Mouse (Mus musculus) adrenal gland, adult 2 months (tissue): ENCODE data around the gene Jam2. TPM values are rescaled to one million over a fixed set of nuclear protein-coding genes. Genes with fewer than 3 reads are reported as not detected.
A peak's percentile ranks its signal among the peaks of the same experiment; 100 is the strongest.

Source experiments
- DNase-seq: peaks from one replicate; pipeline ENCODE4 v3.0.0; 2021
- long read RNA-seq: library from polyadenylated mRNA; stranded (forward); transcript quantifications from one replicate; pipeline ENCODE4 v2.0.0, GENCODE M21; 2021
- polyA plus RNA-seq: library from polyadenylated mRNA; depleted of rRNA; stranded (reverse); fragments of >200 nt; gene quantifications from 2 replicates; pipeline ENCODE4 v1.2.3, GENCODE M21; 2012; rRNA removed
- total RNA-seq, 2 experiments: library from RNA; stranded (reverse); gene quantifications; 2 replicates each; pipeline ENCODE4 v1.2.3; 2021

Gene Jam2
- 10 to 100 TPM; 11.5 to 15.0 TPM for total RNA-seq
- polyA plus RNA-seq: 4.5 and 4.8 TPM in 2 replicates
- long read RNA-seq, partial matches to known transcripts: 0 of 1 reads
- long read RNA-seq, other reads (novel, unspliced or antisense): 1 of 1 reads

- peak; percentile 71 for DNase-seq
Measured at GRCm38 (mm10) chr16:84774003-84774703, at the start of gene Jam2. TSS of gene Jam2 (plus strand) at chr16:84774123.

DNA sequence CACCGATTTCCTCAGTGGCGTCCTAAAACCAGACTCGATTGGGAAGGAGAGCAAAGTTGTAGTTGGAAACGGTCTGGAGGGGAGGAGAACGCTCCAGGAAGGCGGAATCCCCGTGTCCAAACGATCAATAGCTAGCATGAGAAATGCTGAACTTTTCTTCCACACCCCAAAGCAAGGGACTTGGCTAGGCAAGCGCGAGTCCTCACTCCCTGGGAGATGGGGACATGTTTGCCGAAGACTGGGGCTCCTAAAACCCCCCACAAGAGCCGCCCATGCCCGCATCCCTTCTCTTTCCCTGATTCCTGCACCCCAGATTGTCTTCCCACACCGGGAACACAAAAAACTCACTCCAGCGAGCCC is 39.1 kb upstream of the Jam2 start:
- no peak for DNase-seq

- peak; percentile 98 for DNase-seq
Measured at GRCm38 (mm10) chr16:84735166-84736105, 38.5 kb upstream of the Jam2 start, which contains the start of gene Mrpl39. TSS of gene Mrpl39 (minus strand) at chr16:84735742.

- no peak for DNase-seq
Measured at GRCm38 (mm10) chr16:84737358-84737757, 36.6 kb upstream of the Jam2 start.

GRCm38 (mm10) chr16:84744703-84745490 is 29.0 kb upstream of the Jam2 start:
- no peak for DNase-seq

DNA sequence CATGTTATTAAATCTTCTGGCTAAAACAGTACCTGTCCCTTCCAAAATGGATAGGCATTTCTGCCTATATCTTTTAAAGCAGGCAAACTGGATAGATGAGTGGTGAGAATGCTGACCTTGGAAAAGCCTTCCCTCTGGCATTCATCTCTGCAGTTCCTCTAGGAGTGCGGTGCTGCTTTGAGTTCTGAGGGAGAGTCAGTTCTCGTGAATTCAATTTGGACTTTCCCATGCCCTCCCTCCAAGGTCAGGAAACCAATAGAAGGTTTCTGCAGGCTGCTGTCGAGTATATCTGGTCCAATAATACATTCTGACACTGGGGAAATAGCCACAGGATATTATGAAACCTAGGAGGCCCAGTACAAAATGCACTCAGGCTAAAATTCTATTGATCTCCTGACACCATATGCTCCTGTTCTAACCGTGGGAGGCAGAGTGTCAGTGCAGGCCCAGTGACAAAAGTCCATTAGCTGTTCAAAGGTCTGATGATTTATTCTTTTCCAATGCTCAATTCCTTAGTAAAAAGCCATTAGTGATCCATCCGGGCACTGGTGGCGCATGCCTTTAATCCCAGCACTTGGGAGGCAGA is 28.1 kb upstream of the Jam2 start:
- no peak for DNase-seq

- no peak for DNase-seq
Measured at GRCm38 (mm10) chr16:84767956-84768355, 6.0 kb upstream of the Jam2 start.

- no peak for DNase-seq
Measured at GRCm38 (mm10) chr16:84769182-84769581, 4.7 kb upstream of the Jam2 start.

DNA sequence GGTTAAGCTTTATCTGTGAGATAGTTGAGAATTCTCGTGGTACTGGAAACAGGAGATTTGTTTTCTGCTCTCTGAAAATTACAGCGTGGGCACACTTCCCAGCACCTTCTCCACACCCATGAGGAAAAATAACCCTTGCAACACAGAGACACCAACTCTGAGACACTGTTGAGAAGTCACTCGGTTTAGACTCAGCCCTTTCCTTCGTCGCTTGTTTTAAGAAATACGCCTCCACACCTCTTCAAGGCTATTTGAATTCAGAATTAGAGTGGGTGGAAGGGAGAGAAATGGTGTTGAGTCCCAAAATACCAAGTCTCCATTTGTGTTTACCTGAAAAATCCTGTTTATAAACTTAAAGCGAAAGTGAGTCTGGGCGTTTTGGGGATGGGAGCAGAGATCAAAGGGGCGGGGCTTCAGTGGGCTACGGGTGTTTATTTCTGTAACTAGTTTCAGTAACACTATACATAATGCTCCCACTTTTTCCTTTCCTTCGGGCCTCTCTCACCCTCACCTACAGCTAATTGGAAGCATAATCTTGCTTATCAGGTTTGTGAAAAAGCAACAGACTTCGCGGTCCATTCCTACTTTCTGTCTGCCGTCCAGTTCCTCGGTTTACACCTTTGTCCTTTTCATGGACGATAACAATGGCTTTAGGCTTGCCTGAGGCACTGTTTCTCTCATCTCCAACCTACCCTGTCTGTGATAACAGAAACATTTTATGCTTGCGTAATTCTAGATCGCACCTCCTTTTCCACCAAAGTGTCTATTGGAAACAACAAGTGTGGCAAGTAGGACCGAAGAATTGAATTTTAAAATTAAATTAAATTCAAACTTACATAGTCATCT is 4.1 kb upstream of the Jam2 start:
- no peak for DNase-seq

DNA sequence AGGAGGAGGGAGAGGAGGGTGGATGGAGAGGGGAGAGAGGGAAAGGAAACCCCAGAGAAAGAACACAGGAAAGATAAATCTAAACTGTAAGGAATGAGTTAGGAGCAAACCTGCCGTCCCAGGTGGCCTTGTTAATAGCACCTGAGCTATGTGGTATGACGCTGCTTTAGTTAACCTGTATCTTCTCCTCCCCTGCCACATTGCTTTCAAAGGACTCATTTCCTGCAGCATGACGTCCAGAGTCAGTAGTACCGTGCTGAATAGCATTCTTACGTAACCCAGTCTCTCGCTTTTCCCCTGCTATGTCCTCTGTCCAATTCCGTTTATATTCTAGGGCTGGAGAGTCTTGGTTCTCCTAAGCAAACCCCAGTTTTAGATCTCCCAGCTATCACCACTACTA is 3.0 kb upstream of the Jam2 start:
- DNase-seq: no peak

DNA sequence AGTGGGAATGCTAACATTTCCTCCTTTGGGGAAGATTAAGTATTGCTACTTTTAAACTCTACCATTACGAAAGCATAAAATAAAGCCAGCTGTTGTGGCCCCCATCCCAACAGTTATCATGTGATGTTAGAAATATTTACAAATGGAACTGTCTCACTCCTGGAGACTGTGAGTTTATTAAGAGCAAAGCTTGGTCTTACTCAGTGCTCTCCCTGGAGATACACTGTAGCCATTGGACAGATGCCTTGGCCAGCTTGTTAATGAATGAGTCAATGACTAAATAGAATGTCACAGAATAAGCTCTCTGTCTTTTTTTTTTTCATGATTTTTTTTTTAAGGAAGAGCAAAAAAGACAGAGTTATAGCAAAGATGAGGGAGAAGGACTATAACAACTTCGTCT is 2.5 kb upstream of the Jam2 start:
- DNase-seq: no peak

DNA sequence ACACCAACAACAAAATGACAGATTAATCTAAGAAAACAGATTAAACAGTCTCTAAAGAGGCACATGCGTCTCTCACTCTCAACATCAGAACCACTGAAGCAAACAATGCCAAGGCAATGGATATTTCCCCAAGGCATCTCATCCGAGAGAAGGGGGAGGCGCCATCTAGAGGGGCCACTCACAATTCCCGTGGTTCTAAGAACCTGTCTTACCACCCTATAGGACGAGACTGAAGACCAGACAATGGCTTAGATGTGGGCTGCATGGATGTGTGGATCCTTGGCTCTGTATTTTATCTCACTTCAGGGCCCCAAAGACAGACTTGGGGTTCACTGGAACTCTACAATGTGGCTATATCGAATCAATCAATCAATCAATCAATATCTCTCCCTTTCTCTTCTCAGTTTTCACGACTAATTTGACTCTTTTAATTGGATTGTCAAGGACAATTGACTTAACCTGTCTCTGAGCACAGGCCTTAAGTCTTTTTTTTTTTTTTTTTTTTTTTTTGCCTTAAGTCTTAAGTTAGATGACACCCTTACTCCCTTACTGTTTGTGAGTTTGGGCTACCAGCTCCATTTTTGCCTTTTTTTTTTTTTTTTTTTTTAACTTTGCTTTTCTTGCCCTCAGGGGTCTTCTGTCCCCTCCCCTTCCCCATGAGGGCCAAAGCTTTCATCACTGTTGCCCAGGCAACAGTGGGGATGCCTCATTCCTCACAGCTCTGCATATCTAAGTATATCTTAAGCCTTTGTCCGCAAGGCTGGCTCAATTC is 1.2 kb upstream of the Jam2 start:
- no peak for DNase-seq

- DNase-seq: peak; percentile 5
Measured at GRCm38 (mm10) chr16:84773268-84773861, 558 bp upstream of the Jam2 start.

DNA sequence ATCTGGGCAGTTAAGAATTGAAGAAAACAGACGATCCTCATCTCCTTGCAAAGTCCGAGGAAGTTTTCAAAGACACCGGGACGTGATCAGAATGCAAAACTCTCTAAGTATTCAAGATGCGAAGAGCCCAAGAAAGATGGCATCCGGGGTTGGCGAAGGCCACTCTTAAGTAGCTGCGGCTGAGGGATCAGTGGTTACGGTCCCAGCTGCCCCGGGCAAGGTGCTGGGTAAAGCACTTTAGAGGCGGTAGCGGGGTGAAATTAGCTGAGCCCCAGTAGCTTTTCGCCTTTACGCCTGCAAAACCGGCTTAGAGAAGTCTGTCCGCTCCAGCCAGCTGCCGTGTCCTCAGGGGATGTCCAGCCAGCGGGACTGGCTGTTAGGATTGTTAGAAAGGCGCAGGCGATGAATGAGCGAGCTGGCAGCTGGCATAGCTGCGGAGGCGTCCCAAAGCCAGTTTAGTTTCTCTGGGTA is 873 bp downstream of the Jam2 start:
- DNase-seq: peak; percentile 44

DNA sequence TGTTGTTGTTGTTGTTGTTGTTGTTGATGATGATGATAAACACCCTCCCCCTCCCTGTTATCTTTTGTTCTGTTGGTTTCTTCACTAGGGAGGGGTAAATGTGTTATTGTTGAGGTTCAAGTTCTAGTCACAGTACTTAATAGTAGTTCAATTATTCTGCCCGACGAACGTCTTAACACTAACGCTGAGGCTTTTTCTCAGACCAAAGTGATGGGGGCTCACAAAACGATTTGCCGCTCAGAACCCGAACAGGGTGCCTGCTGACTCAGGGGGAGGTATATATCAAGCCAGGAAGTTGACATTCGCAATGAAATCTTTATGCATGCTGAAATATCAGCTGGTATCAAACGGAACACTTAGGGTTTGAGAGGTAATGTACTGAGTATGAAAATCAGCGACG is 1.4 kb downstream of the Jam2 start:
- DNase-seq: no peak

- no peak for DNase-seq
Measured at GRCm38 (mm10) chr16:84776089-84776784, 2.3 kb downstream of the Jam2 start.

- DNase-seq: no peak
Measured at GRCm38 (mm10) chr16:84778431-84778830, 4.5 kb downstream of the Jam2 start.

DNA sequence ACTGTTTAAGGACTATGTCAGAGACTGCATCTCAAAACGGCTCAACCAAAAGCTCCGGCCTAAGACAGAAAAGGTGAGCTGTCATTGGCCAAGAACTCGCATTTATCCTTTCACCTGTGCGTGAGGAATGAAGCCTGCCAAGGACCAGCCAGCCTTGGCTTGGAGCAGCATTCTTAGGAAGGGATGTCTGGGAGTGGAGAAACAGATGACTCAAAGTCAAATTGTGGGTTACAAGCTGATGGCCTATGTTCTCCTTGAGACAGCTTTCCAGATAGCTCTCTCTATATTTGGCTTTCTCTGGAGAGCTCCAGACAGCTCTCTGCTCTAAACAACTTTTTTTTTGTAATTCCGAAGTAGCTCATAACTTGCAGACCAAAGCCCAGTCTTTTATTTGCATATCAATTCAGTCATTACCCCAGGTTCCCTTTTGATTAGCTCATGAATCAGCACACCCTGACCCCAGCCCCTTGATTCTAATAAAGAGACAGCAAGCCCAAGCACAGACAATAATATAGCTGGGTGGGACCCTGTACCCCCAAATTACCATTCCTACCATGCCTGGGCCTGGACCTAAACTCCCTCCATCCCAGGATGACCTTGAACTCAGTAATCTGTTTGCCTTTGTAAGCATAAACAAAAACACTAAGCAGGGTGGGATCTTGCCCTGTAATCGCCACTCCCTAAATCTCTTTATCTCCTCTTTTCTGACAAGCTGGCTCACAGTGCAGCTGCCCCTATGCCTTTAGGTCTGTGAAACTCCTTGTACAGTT is 5.1 kb downstream of the Jam2 start:
- DNase-seq: no peak
